Comparison of ENCODE assay signal across 22 mouse cellular contexts in the genomic region with DNA sequence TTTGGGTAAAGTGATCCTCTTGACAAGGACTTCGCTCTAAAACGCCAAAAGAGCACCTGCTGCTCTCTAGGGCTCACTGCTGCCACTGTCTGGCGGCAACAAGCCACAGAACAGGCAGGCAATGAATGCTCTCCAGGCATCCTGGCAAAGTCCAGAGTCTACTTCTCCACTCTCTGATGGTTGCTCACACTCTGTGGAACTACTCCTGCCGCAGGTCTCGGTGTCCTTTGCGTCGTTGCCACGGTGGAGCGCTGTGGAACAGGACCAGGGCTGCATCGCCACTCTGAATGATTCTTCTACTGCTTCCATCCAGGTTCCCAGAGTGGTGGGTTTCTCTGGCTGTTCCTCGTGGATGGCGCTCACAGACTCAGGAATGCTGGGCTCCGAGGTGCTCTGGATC. TPM values are rescaled to one million over a fixed set of nuclear protein-coding genes. Genes with fewer than 3 reads are reported as not detected.
DNase-seq lines count a peak whose midpoint lies in the region; ATAC-seq and TF ChIP-seq lines count a peak whose summit lies in the region.
"Not testable (repeated sequence)": the region's sequence is repeated elsewhere in the genome, so short reads cannot be mapped to it uniquely, and the experiment has no call there.
"Had no signal": no experiment of that assay in that cellular context is flagged by ENCODE, and none has a peak within 500 bp of the region (broad histone marks: within the 10 kb centered on the region; RNA-seq: fewer than 3 reads in every experiment).

No protein-coding gene starts in this region.

- 0% methylated on average over 3 of the region's 13 CpGs for WGBS in forebrain, embryonic 12.5 days
- WGBS in hindbrain, embryonic 13.5 days, result 0% methylated on average over 3 of the region's 13 CpGs
- WGBS in intestine, embryonic 16.5 days, result 1% methylated on average over 3 of the region's 13 CpGs
- WGBS in kidney, embryonic 16.5 days, result 0% methylated on average over 3 of the region's 13 CpGs
- WGBS in midbrain, postnatal 0 days, result 0% methylated on average over 3 of the region's 13 CpGs
- WGBS in stomach, embryonic 14.5 days, result 0% methylated on average over 3 of the region's 13 CpGs

- H3K4me3 ChIP-seq in forebrain, embryonic 12.5 days (replicated peaks); hindbrain, embryonic 13.5 days; intestine, embryonic 16.5 days (ENCODE audit: low read length); kidney, embryonic 16.5 days (ENCODE audit: low read length); midbrain, postnatal 0 days (ENCODE audit: low read depth, low read length); stomach, embryonic 14.5 days (ENCODE audit: low read depth, low read length): not testable (repeated sequence)

- ATAC-seq in forebrain, embryonic 12.5 days (ENCODE audit: low FRiP score), result peak; percentile 64; the same call in 1 of the 2 replicates
- peak; percentile 61; the same call in 1 of the 2 replicates for ATAC-seq in hindbrain, embryonic 13.5 days (ENCODE audit: low FRiP score)
- ATAC-seq in intestine, embryonic 16.5 days, result peak; percentile 73
- peak; percentile 61; the same call in 1 of the 2 replicates for ATAC-seq in kidney, embryonic 16.5 days (ENCODE audit: low FRiP score, low TSS enrichment)
- ATAC-seq in megakaryocyte progenitor cell, adult 5-6 weeks (replicated peaks; ENCODE audit: poor library complexity), result peak; percentile 17; the same call in 1 of the 2 replicates
- ATAC-seq in midbrain, postnatal 0 days (ENCODE audit: low FRiP score), result peak; percentile 41; the same call in 1 of the 2 replicates
- peak; percentile 49; the same call in 1 of the 2 replicates for ATAC-seq in stomach, embryonic 14.5 days (ENCODE audit: insufficient number of reproducible peaks, insufficient read depth, low FRiP score, low read depth)

- TF ChIP-seq CTCF in midbrain, postnatal 0 days (IDR thresholded peaks at IDR 0.05), result not testable (repeated sequence)

- peaks cover 23% of the 10 kb centered on the region for H3K27me3 ChIP-seq in forebrain, embryonic 12.5 days
- peaks cover 25% of the 10 kb centered on the region for H3K27me3 ChIP-seq in hindbrain, embryonic 13.5 days
- not testable (repeated sequence) for H3K27me3 ChIP-seq in intestine, embryonic 16.5 days (replicated peaks; ENCODE audit: control insufficient read depth, insufficient read depth, low read length); midbrain, postnatal 0 days (ENCODE audit: insufficient read depth, low read length); stomach, embryonic 14.5 days (ENCODE audit: control insufficient read depth, insufficient read depth, low read length)
- H3K27me3 ChIP-seq in kidney, embryonic 16.5 days (ENCODE audit: insufficient read depth, low read length), result peaks cover 15% of the 10 kb centered on the region

- H3K4me2 ChIP-seq in forebrain, embryonic 12.5 days; hindbrain, embryonic 13.5 days; intestine, embryonic 16.5 days (ENCODE audit: low read depth, low read length); kidney, embryonic 16.5 days (replicated peaks; ENCODE audit: low read depth, low read length); midbrain, postnatal 0 days (ENCODE audit: low read depth, low read length, poor library complexity, severe bottlenecking); stomach, embryonic 14.5 days (replicated peaks; ENCODE audit: low read depth, low read length): not testable (repeated sequence)

- H3K27ac ChIP-seq in forebrain, embryonic 12.5 days; hindbrain, embryonic 13.5 days; intestine, embryonic 16.5 days (ENCODE audit: low read length); kidney, embryonic 16.5 days (ENCODE audit: low read length); midbrain, postnatal 0 days (ENCODE audit: low read depth, low read length); stomach, embryonic 14.5 days (ENCODE audit: low read length): not testable (repeated sequence)

- not testable (repeated sequence) for H3K9ac ChIP-seq in forebrain, embryonic 12.5 days; hindbrain, embryonic 13.5 days; intestine, embryonic 16.5 days (ENCODE audit: low read depth, low read length); kidney, embryonic 16.5 days (replicated peaks; ENCODE audit: low read length); midbrain, postnatal 0 days (replicated peaks; ENCODE audit: low read length, poor library complexity, severe bottlenecking); stomach, embryonic 14.5 days (replicated peaks; ENCODE audit: low read depth, low read length)

- not testable (repeated sequence) for DNase-seq in midbrain, postnatal 0 days (ENCODE audit: low spot score)

- H3K4me1 ChIP-seq in forebrain, embryonic 12.5 days; hindbrain, embryonic 13.5 days (replicated peaks); intestine, embryonic 16.5 days (ENCODE audit: control insufficient read depth, insufficient read depth, low read length); kidney, embryonic 16.5 days (ENCODE audit: insufficient read depth, low read length); midbrain, postnatal 0 days (ENCODE audit: insufficient read depth, low read length); stomach, embryonic 14.5 days (ENCODE audit: control insufficient read depth, insufficient read depth, low read length): not testable (repeated sequence)

- not testable (repeated sequence) for H3K36me3 ChIP-seq in forebrain, embryonic 12.5 days (replicated peaks); hindbrain, embryonic 13.5 days; intestine, embryonic 16.5 days (ENCODE audit: control insufficient read depth, insufficient read depth, low read length); kidney, embryonic 16.5 days (ENCODE audit: insufficient read depth, low read length); midbrain, postnatal 0 days (ENCODE audit: insufficient read depth, low read length); stomach, embryonic 14.5 days (ENCODE audit: control insufficient read depth, insufficient read depth, low read length)

- not testable (repeated sequence) for H3K9me3 ChIP-seq in forebrain, embryonic 12.5 days; hindbrain, embryonic 13.5 days; intestine, embryonic 16.5 days (ENCODE audit: control insufficient read depth, low read length); kidney, embryonic 16.5 days (ENCODE audit: low read length); midbrain, postnatal 0 days (ENCODE audit: low read length); stomach, embryonic 14.5 days (ENCODE audit: control insufficient read depth, low read depth, low read length)

RNA-seq across cellular contexts. Expression of a gene that starts 0.4 kb away (rescaled TPM):
- not detected in 2 replicates for polyA plus RNA-seq in forebrain, embryonic 12.5 days (2016; fragmentation: Nextera tagmentation; extraction: Ambion mirVana)
- not detected in 2 replicates for polyA plus RNA-seq in hindbrain, embryonic 13.5 days (2015; fragmentation: Nextera tagmentation; extraction: Ambion mirVana)
- not detected in 2 replicates for polyA plus RNA-seq in intestine, embryonic 16.5 days (2015; fragmentation: Nextera tagmentation; extraction: Ambion mirVana)
- not detected in 2 replicates for polyA plus RNA-seq in kidney, embryonic 16.5 days (2015; fragmentation: Nextera tagmentation; extraction: Ambion mirVana)
- 3.7 TPM in 1 of 2 replicates, not detected in the other for total RNA-seq in megakaryocyte progenitor cell, adult 5-6 weeks (2015)
- not detected in 2 replicates for total RNA-seq in megakaryocyte progenitor cell, adult 5-6 weeks (2017)
- not detected in 2 replicates for total RNA-seq in midbrain, postnatal 0 days (2014; rRNA removed)
- not detected in 2 replicates for polyA plus RNA-seq in midbrain, postnatal 0 days (2015; fragmentation: Nextera tagmentation; extraction: Ambion mirVana)
- not detected in 2 replicates for polyA plus RNA-seq in stomach, embryonic 14.5 days (2014; fragmentation: Nextera tagmentation; extraction: Ambion mirVana)
- total RNA-seq: adrenal gland, adult 8-10 months; gastrocnemius, adult 2 months; heart, postnatal 10 days; layer of hippocampus, adult 18-20 months; layer of hippocampus, postnatal 25 days; left cerebral cortex, postnatal 10 days had no signal
- polyA plus RNA-seq: cortical plate, adult 2 months; embryonic facial prominence, embryonic 12.5 days; erythroblast, embryonic 14.5 days; gonadal fat pad, adult 2 months; heart, embryonic 11.5 days; hindbrain, embryonic 12.5 days; limb, embryonic 14.5 days; liver, embryonic 15.5 days; stomach, postnatal 0 days had no signal

RNA-seq across cellular contexts. Expression of a gene that starts 25.6 kb away (rescaled TPM):
- not detected in 2 replicates for polyA plus RNA-seq in forebrain, embryonic 12.5 days (2016; fragmentation: Nextera tagmentation; extraction: Ambion mirVana)
- polyA plus RNA-seq in hindbrain, embryonic 13.5 days (2015; fragmentation: Nextera tagmentation; extraction: Ambion mirVana), result not detected in 2 replicates
- not detected in 2 replicates for polyA plus RNA-seq in intestine, embryonic 16.5 days (2015; fragmentation: Nextera tagmentation; extraction: Ambion mirVana)
- polyA plus RNA-seq in kidney, embryonic 16.5 days (2015; fragmentation: Nextera tagmentation; extraction: Ambion mirVana), result not detected in 2 replicates
- total RNA-seq in megakaryocyte progenitor cell, adult 5-6 weeks (2015), result 70.2 and 71.3 TPM in 2 replicates
- 34.4 and 35.7 TPM in 2 replicates for total RNA-seq in megakaryocyte progenitor cell, adult 5-6 weeks (2017)
- not detected in 2 replicates for total RNA-seq in midbrain, postnatal 0 days (2014; rRNA removed)
- not detected in 2 replicates for polyA plus RNA-seq in midbrain, postnatal 0 days (2015; fragmentation: Nextera tagmentation; extraction: Ambion mirVana)
- polyA plus RNA-seq in stomach, embryonic 14.5 days (2014; fragmentation: Nextera tagmentation; extraction: Ambion mirVana), result not detected in 2 replicates
- total RNA-seq: heart, postnatal 10 days; layer of hippocampus, postnatal 25 days; left cerebral cortex, postnatal 10 days had no signal
- polyA plus RNA-seq: cortical plate, adult 2 months; embryonic facial prominence, embryonic 12.5 days; erythroblast, embryonic 14.5 days; heart, embryonic 11.5 days; hindbrain, embryonic 12.5 days; stomach, postnatal 0 days had no signal

Comparison
In these comparisons a context has a peak if more than half of its experiments do, and no peak if none do; other contexts are left out.
1. ATAC-seq: peak in every context shown above with its lines; median percentile 73 in intestine, embryonic 16.5 days; 64 in forebrain, embryonic 12.5 days; 61 in hindbrain, embryonic 13.5 days; 61 in kidney, embryonic 16.5 days; 49 in stomach, embryonic 14.5 days; 41 in midbrain, postnatal 0 days; 17 in megakaryocyte progenitor cell, adult 5-6 weeks.